Mouse (Mus musculus): ENCODE results near the gene Auh.

Auh gene

GRCm38 (mm10) chr13:52875541-52876325 lies 53.7 kb downstream of the Auh start:
- peak; percentile 25 for DNase-seq

- DNase-seq, result peak; percentile 68
Measured at GRCm38 (mm10) chr13:52875089-52875488, 54.4 kb downstream of the Auh start.

- DNase-seq, result no peak
Measured at GRCm38 (mm10) chr13:52874338-52874737, 55.1 kb downstream of the Auh start.

- no peak for DNase-seq
Measured at GRCm38 (mm10) chr13:52873923-52874322, 55.6 kb downstream of the Auh start.

GRCm38 (mm10) chr13:52866005-52866792 lies 63.3 kb downstream of the Auh start:
- DNase-seq, result peak; percentile 23

GRCm38 (mm10) chr13:52863436-52863835 lies 66.0 kb downstream of the Auh start:
- no peak for DNase-seq

GRCm38 (mm10) chr13:52860006-52860685 lies 69.3 kb downstream of the Auh start:
- no peak for DNase-seq

- DNase-seq, result no peak
Measured at GRCm38 (mm10) chr13:52859065-52859820, 70.2 kb downstream of the Auh start.

GRCm38 (mm10) chr13:52858373-52858772 lies 71.1 kb downstream of the Auh start:
- DNase-seq, result no peak

- DNase-seq, result no peak
Measured at GRCm38 (mm10) chr13:52857781-52858180, 71.7 kb downstream of the Auh start.

- no peak for DNase-seq
Measured at GRCm38 (mm10) chr13:52853536-52853935, 75.9 kb downstream of the Auh start.

- DNase-seq, result no peak
Measured at GRCm38 (mm10) chr13:52851886-52852285, 77.6 kb downstream of the Auh start.

GRCm38 (mm10) chr13:52850024-52850723 lies 79.3 kb downstream of the Auh start:
- DNase-seq, result no peak

- DNase-seq, result no peak
Measured at GRCm38 (mm10) chr13:52849394-52849801, 80.1 kb downstream of the Auh start.

- no peak for DNase-seq
Measured at GRCm38 (mm10) chr13:52847481-52847880, 82.0 kb downstream of the Auh start.

GRCm38 (mm10) chr13:52847071-52847470 lies 82.4 kb downstream of the Auh start:
- DNase-seq, result no peak

- DNase-seq, result no peak
Measured at GRCm38 (mm10) chr13:52845618-52846017, 83.9 kb downstream of the Auh start.

GRCm38 (mm10) chr13:52843536-52844178 lies 85.8 kb downstream of the Auh start:
- no peak for DNase-seq

GRCm38 (mm10) chr13:52836231-52836630 lies 93.2 kb downstream of the Auh start:
- no peak for DNase-seq

GRCm38 (mm10) chr13:52834591-52834990 lies 94.9 kb downstream of the Auh start:
- no peak for DNase-seq

- no peak for DNase-seq
Measured at GRCm38 (mm10) chr13:52833748-52834147, 95.7 kb downstream of the Auh start.

- DNase-seq, result no peak
Measured at GRCm38 (mm10) chr13:52833220-52833619, 96.3 kb downstream of the Auh start.

Measured in right cerebral cortex, postnatal 14 days (tissue).